Mouse (Mus musculus): Measurements from ENCODE around the gene Glb1.

- no peak for TF ChIP-seq BHLHE40 (IDR thresholded peaks at IDR 0.05; ENCODE audit: borderline replicate concordance, low read depth, low read length)
- no peak for TF ChIP-seq GATA1 (IDR thresholded peaks at IDR 0.05; ENCODE audit: low read depth, low read length)
- no peak for TF ChIP-seq TAL1 (IDR thresholded peaks at IDR 0.05; ENCODE audit: low read length)
- TF ChIP-seq TBP (IDR thresholded peaks at IDR 0.05; ENCODE audit: low read depth, low read length): no peak
These were observed 54.5 kb downstream of the Glb1 start for GRCm38 (mm10) chr9:114455420-114455819.

Data from MEL (cell line).